Mouse (Mus musculus) adrenal gland, adult 18-20 months (tissue): ENCODE measurements around the gene Fhl4. TPM values are rescaled to one million over a fixed set of nuclear protein-coding genes. Genes with fewer than 3 reads are reported as not detected.

Experiments used
- total RNA-seq, 2 experiments: library from RNA; stranded (reverse); gene quantifications; 1 replicate in 1 of 2; 2 replicates in 1 of 2; pipeline ENCODE4 v1.2.3; 2021

Gene Fhl4
- total RNA-seq, 2 experiments from 2014 or later, result 0.19 to 0.27 TPM

Other genes with a start within 250 kb of the Fhl4 start
- gene Ric8b, start 184.9 kb downstream of the Fhl4 start, total RNA-seq, result 10 to 100 TPM; 33.6 to 42.4 TPM
- 10 to 100 TPM; 18.2 to 18.8 TPM for gene Tmem263, start 132 bp upstream of the Fhl4 start, total RNA-seq
- gene Mterf2, start 25.5 kb upstream of the Fhl4 start, total RNA-seq, result 1 to 10 TPM; 2.6 to 8.2 TPM
- gene Cry1, start 82.6 kb upstream of the Fhl4 start, total RNA-seq, result 10 to 100 TPM; 10.6 to 13.6 TPM